Mouse (Mus musculus): Measurements from ENCODE around the gene Hoxd13.
A peak's percentile ranks its signal among the peaks of the same experiment; 100 is the strongest.

Hoxd13 gene

DNA sequence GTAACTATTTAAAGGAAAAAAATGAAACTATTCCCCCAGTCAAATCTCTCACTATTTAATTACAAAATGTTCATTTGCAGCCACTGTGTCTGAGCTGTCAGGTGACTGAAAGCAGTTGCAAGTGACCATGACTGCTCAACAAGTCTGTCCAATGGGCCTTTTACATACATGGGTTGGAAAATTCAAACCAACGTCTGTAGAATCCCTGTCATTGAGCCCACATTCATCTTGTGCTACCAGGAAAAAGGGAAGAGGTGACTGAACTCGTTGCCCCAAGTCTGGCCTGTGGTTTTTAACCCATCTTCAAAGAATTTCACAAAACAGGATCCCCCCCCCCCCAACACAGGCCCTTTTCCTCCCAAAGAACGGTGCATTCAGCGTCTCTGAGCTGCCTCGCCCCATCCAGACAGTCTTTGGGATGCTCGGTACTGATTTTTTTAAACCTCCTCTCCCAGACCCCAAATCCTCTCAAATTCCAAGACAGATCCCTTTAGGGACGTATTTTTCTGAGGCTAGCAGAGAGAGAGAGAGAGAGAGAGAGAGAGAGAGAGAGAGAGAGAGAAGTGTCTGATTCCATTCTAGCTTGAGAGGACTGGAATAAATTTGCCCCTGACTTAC, 27.8 kb downstream of the Hoxd13 start:
- peak in 1 of 2 experiments; percentile 13 for DNase-seq

DNA sequence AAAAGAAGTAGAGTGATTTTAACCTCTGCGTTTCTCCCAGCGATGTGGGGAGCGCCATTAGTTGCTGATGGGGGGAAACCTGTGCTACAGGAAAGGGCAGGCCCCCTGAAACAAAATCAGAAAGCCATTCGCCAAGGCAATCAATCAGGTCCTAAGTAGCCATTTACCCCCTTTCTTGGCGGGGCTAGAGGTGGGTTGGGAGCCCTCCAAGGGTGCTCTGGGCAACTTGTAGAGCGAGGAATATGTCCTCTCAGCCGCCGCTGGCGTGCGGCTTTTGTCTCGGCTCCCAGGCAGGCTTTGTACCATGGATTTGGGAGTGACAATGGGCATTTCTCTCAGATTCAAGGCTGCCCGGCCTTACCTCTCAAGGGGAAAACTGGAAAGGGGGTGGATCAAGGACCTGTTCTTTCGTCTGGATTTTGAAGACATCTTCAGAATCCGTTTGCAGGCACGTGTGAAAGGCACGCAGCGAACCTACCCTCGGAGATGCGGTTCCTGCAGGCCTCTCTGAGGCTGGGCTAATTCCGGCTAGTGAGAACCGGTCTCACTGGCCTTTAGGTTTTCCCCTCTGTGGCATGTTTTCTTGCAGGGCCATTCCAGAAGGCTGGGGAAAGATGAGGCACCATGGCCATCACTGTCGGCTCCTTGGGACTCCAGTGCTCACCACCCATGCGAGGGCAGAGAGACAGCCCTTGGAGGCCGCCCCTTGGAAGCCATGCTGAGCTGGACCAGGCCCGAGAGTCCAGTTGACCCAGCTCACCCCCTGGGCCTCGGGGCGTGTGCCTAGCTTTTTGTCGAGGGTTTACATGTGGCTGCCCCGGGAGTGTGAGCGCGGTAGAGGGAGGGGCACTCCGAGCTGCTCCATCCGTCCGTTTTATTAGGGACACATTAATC, 28.6 kb downstream of the Hoxd13 start:
- peak; percentile 62 to 75 for DNase-seq

DNA sequence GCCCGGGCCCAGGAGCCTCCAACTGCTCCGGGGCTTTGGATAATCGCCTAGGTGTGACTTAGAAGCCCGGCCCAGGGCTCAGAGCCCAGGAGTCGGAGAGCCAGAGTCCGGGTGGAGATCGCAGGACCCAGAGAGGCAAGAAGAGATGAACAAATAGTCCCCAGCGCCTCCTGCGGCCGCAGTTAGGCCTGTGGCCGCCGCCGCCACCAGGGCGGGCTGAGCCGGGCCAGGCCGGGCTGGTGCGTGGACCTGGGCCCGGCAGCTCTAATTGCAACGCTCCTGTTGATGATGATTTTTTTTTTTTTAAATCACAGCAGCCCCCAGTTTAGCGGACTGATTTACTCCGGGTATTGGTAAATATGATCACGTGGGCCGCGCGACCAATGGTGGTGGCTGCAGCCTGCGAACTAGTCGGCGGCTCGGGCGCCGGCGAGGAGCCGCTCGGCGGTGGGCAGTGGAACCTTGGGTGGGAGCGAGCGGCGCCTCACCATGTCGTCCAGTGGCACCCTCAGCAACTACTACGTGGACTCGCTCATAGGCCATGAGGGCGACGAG, 29.5 kb downstream of the Hoxd13 start, which contains the start of gene Hoxd9:
Gene Hoxd9, plus strand, starts transcription at position 161 of the 555 bp plus-strand sequence.
- DNase-seq: peak; percentile 87 to 92

DNA sequence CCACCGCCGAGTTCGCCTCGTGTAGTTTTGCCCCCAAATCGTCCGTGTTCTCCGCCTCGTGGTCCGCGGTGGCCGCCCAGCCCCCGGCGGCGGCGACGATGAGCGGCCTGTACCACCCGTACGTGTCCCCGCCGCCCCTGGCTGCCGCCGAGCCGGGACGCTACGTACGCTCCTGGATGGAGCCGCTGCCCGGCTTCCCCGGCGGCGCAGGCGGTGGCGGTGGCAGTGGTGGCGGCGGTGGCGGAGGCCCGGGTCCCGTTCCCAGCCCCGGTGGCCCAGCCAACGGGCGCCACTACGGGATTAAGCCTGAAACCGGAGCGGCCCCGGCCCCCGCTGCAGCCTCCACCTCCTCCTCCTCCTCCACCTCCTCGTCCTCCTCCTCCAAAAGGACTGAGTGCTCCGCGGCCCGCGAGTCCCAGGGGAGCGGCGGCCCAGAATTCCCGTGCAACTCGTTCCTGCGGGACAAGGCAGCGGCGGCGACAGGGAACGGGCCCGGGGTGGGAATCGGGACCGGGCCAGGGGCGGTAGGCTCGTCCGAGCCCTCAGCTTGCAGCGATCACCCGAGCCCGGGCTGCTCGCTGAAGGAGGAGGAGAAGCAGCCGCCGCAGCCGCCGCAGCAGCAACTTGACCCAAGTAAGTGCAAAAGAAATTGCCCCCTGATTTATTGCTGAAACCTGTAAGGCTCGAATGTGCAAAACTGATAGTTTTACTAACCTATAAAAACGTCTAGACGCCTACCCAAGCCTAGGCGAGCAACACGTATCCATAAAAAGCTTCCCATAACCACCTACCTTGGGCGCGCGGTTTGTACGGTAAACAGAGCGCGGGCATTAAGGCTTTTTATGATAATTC, 30.3 kb downstream of the Hoxd13 start:
- peak; percentile 68 to 78 for DNase-seq

DNA sequence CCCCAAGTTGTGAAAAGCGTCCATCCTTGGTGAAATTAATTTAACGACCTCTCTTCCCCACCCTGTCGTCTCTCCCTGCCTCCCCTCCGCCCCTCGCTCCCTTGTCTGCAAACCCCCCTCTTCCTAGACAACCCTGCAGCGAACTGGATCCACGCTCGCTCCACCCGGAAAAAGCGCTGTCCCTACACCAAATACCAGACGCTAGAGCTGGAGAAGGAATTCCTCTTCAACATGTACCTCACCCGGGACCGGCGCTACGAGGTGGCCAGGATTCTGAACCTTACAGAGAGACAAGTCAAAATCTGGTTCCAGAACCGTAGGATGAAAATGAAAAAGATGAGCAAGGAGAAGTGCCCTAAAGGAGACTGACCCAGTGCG, 30.9 kb downstream of the Hoxd13 start:
- DNase-seq: peak; percentile 62 to 71

DNA sequence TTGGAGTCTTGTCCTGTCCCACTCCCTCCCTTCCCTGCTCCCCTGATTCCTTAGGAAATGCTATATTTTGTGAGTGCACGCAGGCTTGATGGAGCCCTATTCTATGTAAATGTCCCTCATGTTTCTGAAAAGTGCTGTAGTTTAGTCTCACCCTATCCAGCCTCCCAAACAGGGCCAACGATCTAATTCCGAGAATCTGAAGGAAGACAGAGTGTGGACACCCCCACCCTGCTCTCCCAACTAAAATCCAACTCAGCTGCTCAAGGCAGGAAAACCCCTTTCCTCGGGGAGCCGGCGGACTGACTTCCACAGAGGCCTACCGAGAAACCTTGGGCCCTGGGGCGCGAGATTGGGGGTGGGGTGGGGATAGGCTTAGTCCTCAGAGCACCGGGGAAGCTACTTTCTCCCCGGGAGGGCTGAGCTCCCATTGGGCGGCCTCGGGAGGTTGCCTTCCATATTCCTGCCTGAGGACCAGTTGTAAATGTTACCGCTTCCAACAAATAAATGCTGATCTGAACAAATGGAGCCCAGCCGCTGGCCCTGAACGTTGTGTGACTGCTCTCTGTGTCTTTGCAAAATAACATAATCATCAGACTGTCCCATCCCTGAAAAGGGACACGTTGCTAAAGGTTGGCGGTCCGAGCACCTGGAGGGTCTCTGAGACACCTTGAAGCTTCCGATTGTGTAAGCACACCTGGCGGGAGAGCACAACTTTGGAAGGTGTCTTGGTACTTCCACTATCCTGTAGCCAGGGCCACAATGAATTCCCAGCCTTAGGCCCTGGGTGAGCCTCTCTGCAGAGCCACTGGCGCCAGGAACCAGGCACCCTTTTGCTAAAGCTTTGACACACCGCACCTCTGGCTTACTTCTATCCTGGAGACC, 31.8 kb downstream of the Hoxd13 start:
- peak; percentile 68 to 72 for DNase-seq

DNA sequence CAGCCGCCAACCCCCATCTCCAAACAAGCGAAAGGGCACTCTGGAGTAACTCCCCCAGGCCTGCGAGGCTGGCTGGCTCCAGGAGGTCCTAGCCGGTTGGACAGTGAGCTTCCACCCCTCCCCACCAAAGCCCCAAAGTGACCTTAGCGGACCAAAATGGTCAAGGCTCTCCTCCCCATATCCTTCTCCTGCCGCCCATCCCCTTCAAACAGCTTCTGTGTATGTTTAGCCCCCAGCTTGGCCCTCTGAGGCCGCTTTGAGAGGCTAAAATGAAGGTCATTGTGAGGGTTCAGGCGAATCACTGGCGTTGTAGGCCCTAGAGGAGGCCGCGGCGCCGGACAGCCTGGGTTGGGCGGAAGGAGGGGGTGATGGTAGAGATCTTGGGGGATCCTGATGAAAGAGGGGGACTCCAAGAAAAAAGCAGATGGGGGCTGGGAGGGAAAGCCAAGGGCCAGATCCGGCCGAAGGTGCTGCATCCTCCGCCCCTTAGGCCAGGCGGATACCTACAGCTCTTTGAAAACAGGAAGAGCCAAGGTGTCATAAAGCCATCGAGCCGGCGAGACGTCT, 32.5 kb downstream of the Hoxd13 start:
- DNase-seq: peak; percentile 71 to 79

DNA sequence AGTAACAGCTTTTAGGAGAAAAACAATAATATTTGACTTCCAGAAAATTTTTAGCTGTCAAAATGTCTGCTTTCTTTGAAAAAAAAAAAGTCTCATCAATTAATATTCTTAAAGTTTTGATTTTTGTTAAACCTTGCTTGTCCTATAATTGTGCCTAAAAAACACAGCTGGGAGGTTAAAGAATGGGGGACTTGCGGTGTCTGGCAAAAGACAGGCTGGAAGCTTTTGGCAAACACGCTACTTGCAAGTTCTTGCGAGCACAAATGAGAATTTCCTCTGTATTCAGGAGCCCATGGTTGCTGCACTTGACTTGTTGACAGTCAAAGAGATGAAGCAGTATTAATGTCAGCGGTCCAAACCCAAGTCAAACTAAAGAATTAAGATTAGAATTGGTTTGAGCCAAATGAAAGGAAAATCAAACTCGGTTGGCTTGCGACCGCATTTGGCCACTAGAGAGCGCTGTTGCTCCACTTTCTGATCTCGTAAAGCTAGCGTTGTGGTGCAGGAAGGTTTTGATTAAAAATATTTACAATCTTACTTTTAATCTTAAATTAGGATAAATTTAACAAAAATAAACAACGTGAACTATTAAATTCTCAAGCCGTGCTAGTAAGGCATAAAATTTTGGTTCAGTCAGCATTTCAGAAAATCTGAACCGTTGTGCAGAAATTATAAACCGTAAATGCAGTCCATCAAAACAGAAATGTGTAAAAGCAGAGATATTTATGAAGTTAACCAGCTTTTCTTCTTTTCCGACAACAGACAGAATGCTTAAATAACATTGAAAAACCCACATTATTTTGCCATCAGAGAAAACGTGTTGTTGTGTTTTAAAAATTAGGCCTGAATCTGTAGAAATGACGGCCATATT, 34.1 kb downstream of the Hoxd13 start:
- DNase-seq: peak; percentile 93 to 95

DNA sequence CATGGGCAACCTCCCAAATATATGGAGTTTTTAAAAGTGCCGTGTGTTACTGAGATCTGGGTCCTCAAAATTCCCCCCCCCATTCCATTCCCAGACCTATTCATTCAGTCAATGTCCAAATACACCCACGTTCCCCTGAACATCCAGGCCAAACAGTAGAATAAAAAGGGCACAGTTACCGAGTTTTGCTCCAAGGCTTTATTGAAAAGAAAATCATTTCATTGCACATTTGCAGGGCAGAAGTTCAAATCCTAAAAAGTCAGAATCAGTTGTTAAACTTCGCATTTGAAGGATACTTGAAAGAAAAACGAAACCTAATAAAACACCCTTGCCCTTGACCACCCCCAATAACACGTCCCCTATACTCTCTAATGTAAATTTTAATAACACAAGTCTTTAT, 34.7 kb downstream of the Hoxd13 start:
- DNase-seq: peak in 1 of 2 experiments; percentile 2

DNA sequence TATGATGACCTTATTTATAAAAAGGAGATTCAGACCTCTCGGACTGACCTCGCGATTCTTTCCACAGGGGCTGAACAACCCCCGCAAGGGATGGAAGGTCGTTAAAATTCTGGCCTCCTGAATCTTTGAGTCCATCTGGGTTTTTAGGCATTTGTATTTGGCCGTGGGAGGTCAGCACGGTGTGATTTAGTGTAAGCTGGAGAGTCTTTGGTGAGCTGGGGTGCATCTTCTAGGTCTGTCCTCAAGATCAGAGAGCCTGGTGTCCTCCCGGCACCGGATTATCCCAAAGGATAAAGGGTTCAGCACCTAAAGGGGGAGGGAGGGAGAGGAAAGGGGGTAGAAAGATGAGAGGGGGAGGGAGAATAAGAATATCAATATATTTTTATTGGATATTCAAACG, 35.2 kb downstream of the Hoxd13 start:
- DNase-seq: peak in 1 of 2 experiments; percentile 34

DNA sequence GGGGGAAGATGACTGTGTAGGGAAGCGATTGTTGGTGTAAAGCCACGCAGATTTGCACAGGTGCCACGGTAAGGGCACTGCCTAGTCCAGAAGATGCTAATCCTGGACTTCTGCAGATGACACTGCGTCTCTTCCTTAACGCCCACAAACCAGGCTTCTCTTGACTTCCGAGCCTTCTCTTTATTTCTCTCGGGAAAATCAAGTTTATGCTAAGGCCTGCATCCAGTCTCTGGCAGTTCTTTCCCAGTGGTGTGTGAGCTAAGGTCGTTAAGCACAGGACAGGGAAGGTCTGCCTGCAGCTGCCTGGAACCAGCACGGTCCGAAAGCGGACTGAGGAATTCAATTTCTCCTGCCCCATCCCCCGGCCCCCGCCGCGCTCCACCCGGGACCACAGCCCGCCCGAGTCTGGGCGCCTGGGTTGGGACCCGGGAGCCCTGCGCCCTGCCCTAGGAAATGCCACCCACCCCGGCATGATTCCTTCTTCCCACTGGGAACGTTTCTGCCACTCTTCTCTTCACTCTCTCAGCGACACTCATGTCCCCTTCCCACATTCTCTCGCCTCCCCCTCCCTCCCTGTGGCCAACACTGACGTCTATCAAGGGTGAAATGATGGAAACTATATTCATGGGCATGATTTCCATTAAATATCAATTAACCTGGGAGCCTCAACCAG, 35.7 kb downstream of the Hoxd13 start:
- peak; percentile 74 to 83 for DNase-seq

DNA sequence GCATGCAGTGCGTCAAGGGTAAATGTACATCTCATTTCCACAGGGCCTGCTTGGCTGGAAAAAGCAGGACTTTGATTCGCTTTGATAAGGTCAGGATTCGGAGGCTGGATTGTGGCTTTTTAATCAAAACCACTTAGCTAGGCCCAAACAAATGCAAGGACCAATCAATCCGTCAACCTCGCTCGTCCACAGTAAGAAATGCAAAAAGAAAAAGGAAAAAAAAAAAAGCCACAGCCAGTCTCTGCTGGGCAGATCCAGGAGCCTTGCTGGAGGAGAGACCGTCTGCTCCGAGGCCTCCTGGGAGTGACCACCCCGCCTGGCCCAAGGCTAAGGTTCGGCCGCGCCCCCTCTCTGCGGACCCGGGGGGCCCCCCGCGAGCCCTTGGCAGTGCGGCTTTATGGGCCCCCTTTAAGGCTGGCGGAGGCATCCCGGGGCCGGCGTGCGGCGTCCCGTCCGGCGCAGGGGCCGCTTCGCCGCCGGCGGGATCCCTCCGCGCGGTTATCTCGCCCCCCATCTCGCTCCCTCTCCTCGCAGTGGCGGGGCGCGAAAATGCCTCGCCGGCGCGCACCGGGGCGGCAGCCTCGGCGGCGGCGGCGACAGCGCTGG, 36.4 kb downstream of the Hoxd13 start, which contains the start of gene Hoxd8:
Gene Hoxd8, plus strand, starts transcription at position 223 of the 606 bp plus-strand sequence.
- peak; percentile 92 to 95 for DNase-seq

DNA sequence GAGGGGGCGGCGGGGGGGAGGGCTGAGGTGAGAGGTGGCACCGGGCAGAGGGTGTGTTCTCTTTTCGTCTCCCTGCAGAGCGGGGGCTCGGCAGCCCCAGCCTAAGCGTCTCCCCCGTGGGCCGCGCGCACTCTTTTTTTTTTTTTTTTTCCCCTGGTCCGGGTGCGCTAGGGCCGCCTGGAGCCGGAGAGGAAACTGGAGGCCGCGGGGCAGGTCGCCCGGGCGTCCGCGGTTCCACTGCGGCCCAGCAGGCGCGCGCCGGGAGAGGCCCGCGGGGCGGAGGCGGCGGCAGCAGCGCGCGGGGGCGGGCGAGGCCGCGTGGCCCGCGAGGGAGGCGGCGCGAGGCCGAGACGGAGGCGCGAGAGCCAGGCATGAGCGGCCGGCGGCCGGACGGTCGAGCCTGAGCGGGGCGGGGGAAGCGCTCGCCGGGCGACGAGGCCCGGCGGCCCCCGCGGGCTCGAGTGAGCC, 36.9 kb downstream of the Hoxd13 start:
- DNase-seq: peak; percentile 65 to 83

DNA sequence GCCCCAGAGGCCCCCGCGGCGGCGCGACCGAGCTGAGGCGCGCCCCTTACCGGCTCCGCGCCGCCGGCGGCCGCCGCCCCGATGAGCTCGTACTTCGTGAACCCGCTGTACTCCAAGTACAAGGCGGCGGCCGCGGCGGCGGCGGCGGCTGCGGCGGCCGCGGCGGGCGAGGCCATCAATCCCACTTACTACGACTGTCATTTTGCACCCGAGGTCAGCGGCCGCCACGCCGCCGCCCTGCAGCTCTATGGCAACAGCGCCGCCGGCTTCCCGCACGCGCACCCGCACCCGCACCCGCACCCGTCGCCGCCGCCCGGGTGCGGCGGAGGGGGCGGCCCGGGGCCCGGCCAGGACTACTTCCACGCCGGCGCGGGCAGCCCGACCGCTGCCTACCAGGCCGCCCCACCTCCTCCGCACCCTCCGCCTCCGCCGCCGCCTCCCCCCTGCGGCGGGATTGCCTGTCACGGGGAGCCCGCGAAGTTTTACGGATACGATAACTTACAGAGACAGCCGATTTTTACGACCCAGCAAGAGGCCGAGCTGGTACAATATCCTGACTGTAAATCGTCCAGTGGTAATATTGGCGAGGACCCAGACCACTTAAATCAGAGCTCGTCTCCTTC, 37.5 kb downstream of the Hoxd13 start:
- DNase-seq: peak; percentile 80 to 87

DNA sequence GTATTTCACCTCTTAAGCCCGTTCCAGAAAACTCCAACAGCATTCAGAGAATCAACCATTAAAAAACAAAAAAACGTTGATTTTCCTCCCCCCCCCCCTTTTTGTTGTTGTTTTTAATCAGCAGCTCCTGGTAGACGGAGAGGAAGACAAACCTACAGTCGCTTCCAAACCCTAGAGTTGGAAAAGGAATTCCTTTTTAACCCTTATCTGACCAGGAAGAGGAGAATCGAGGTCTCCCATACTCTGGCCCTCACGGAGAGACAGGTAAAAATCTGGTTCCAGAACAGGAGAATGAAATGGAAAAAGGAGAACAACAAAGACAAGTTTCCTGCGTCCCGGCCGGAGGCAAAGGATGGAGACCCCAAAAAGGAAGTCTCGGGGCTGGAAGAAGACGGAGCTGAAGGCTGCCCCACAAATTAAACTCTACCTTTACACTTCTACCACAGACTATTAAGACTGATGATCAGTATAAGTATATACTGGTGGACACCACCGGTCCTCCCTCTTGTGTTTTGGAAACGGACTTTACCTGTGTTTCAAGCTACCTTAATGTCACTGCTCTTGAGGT, 38.4 kb downstream of the Hoxd13 start:
- peak in 1 of 2 experiments; percentile 21 for DNase-seq

DNA sequence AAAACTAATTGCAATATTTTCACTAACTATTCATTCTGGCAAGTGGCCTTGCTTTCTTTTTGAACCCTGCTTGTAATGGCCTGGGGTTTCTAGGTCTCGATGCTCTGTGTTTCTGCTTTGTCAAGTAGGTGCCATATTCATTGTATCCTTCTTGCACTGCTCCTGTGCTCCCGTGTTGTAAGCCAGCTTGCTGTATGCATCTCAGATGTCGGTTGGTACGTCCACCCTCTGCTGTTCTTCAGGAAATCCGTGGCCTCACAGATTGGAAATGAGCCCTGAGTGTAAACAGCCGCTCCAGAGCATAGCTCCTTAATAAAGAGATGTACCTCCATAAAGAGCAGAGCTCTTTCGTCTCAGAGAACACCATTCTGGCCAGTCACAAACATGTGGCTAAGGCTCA, 39.5 kb downstream of the Hoxd13 start:
- DNase-seq: peak in 1 of 2 experiments; percentile 33

DNA sequence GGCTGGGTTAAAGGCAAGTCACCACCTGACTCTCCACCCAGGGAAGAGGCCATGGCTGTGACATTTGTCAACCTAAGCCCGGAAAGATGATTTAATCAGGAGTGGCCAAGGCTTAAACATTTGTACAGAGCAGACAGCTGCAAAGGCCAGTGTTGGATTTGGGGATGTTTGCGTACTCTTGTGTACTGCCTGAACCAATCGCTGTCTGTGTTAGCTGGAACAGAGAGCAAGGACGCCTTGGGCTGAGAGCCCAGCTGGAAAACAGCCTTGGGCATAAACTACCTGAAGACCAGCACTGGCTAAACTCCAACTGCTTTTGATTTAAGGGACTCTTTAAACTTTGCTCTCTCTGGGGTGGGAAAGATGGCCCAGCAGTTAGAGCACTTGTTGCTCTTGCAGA, 40.6 kb downstream of the Hoxd13 start:
- peak in 1 of 2 experiments; percentile 44 for DNase-seq
